Comparison of ENCODE assay signal across 9 mouse cellular contexts in the genomic region with DNA sequence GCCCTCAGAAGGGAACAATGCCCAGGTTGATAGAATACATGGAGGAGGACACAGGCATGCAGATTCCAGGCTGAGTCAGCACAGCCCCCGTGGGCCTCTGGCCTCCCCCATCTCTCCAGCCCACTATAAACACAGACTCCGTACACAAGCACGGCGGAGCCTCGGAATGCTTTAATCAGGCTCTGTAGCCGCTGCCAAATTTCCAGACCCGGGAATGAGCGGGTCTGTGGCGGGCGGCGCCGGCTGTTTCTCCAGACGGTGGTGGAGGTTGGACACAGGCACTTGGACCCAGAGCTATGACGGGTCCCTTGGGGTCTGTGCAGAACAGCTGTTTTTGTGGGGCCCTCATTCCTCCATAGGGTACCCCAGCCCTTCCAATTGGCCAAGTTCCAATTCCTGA. TPM values are rescaled to one million over a fixed set of nuclear protein-coding genes. Genes with fewer than 3 reads are reported as not detected.
DNase-seq lines count a peak whose midpoint lies in the region; ATAC-seq lines count a peak whose summit lies in the region.
"Had no signal": no experiment of that assay in that cellular context is flagged by ENCODE, and none has a peak within 500 bp of the region (broad histone marks: within the 10 kb centered on the region; RNA-seq: fewer than 3 reads in every experiment).

No protein-coding gene starts in this region.

- H3K9ac ChIP-seq in kidney, embryonic 15.5 days: no peak overlapping the region
- no peak overlapping the region for H3K9ac ChIP-seq in heart, embryonic 14.5 days (ENCODE audit: low read length)
- H3K9ac ChIP-seq in hindbrain, embryonic 16.5 days (ENCODE audit: low read depth, low read length): no peak overlapping the region

- H3K4me1 ChIP-seq in kidney, embryonic 15.5 days: peaks cover 47% of the 10 kb centered on the region
- peaks cover 21 to 42% of the 10 kb centered on the region in 2 experiments for H3K4me1 ChIP-seq in heart, embryonic 14.5 days (ENCODE audit: control insufficient read depth in 2 of 2, insufficient read depth in 2 of 2, low read length in 2 of 2)
- peaks cover 20% of the 10 kb centered on the region for H3K4me1 ChIP-seq in hindbrain, embryonic 16.5 days (ENCODE audit: control insufficient read depth, insufficient read depth, low read depth, low read length)

- no peaks in the 10 kb centered on the region for H3K9me3 ChIP-seq in kidney, embryonic 15.5 days (replicated peaks)
- no peaks in the 10 kb centered on the region for H3K9me3 ChIP-seq in heart, embryonic 14.5 days (ENCODE audit: control insufficient read depth, low read length)
- H3K9me3 ChIP-seq in hindbrain, embryonic 16.5 days (ENCODE audit: control insufficient read depth, low read length): no peaks in the 10 kb centered on the region
- H3K9me3 ChIP-seq: G1E had no signal

- no peak for DNase-seq in kidney, adult 18-20 months
- DNase-seq in cerebellum, postnatal 36 days: peak; percentile 48 to 56
- DNase-seq in left cerebral cortex, postnatal 4 days: peak; percentile 59
- peak; percentile 35 for DNase-seq in yolk sac, embryonic 10.5 days (ENCODE audit: low spot score)
- DNase-seq in spleen, postnatal 4 days (ENCODE audit: low spot score in 2 of 2): no peak

- no peaks in the 10 kb centered on the region for H3K27me3 ChIP-seq in kidney, embryonic 15.5 days
- H3K27me3 ChIP-seq in heart, embryonic 14.5 days (ENCODE audit: control insufficient read depth, insufficient read depth, low read length): no peaks in the 10 kb centered on the region
- no peaks in the 10 kb centered on the region for H3K27me3 ChIP-seq in hindbrain, embryonic 16.5 days (replicated peaks; ENCODE audit: control insufficient read depth, insufficient read depth, low read length)

- 41% methylated on average over 14 of the region's 14 CpGs for WGBS in kidney, embryonic 15.5 days
- WGBS in heart, embryonic 14.5 days: 24% methylated on average over 14 of the region's 14 CpGs
- WGBS in hindbrain, embryonic 16.5 days: 49% methylated on average over 14 of the region's 14 CpGs

- 0 out of 2 replicates have a peak, but pooled peaks cover 6% of the 10 kb centered on the region for H3K36me3 ChIP-seq in kidney, embryonic 15.5 days
- H3K36me3 ChIP-seq in heart, embryonic 14.5 days (ENCODE audit: control insufficient read depth, insufficient read depth, low read length): no peaks in the 10 kb centered on the region
- H3K36me3 ChIP-seq in hindbrain, embryonic 16.5 days (ENCODE audit: control insufficient read depth, insufficient read depth, low read length): no peaks in the 10 kb centered on the region

- intact Hi-C loops in left cerebral cortex, postnatal 4 days (cut with DNase I): no loop called here

- H3K4me2 ChIP-seq in kidney, embryonic 15.5 days: no peak overlapping the region
- H3K4me2 ChIP-seq in heart, embryonic 14.5 days (ENCODE audit: low read length): no peak overlapping the region
- no peak overlapping the region for H3K4me2 ChIP-seq in hindbrain, embryonic 16.5 days (ENCODE audit: low read length)

- ATAC-seq in kidney, embryonic 15.5 days (replicated peaks; ENCODE audit: low FRiP score): peak; percentile 34; the same call in 1 of the 2 replicates
- peak; percentile 44; the same call in 1 of the 2 replicates for ATAC-seq in heart, embryonic 14.5 days (ENCODE audit: insufficient number of reproducible peaks, insufficient read depth, low FRiP score, low read depth)
- ATAC-seq in hindbrain, embryonic 16.5 days: no peak

- 0 out of 2 replicates have a peak overlapping the region, but pooled peaks have one; percentile 1 for H3K27ac ChIP-seq in kidney, embryonic 15.5 days
- H3K27ac ChIP-seq in heart, embryonic 14.5 days (replicated peaks in 1 of 2; ENCODE audit: control insufficient read depth in 1 of 2, insufficient read depth in 1 of 2, low read depth in 2 of 2, low read length in 2 of 2): no peak overlapping the region
- no peak overlapping the region for H3K27ac ChIP-seq in hindbrain, embryonic 16.5 days (ENCODE audit: low read depth, low read length)

- H3K4me3 ChIP-seq in kidney, embryonic 15.5 days (replicated peaks): no peak overlapping the region
- no peak overlapping the region for H3K4me3 ChIP-seq in heart, embryonic 14.5 days (ENCODE audit: control insufficient read depth in 1 of 2, insufficient read depth in 1 of 2, low read depth in 1 of 2, low read length in 2 of 2)
- H3K4me3 ChIP-seq in hindbrain, embryonic 16.5 days (ENCODE audit: low read length): no peak overlapping the region

RNA-seq across cellular contexts. Expression of a gene that starts 20.4 kb away (rescaled TPM):
- polyA plus RNA-seq in kidney, embryonic 15.5 days (2015; fragmentation: Nextera tagmentation; extraction: Ambion mirVana): 17.9 and 21.0 TPM in 2 replicates
- polyA plus RNA-seq in heart, embryonic 14.5 days (2014; fragmentation: Nextera tagmentation; extraction: Ambion mirVana): 12.2 and 14.1 TPM in 2 replicates
- 100 to 1,000 TPM; 109 TPM for total RNA-seq in left cerebral cortex, postnatal 4 days (2021)
- 45.9 and 55.1 TPM in 2 replicates for polyA plus RNA-seq in hindbrain, embryonic 16.5 days (2015; fragmentation: Nextera tagmentation; extraction: Ambion mirVana)

RNA-seq across cellular contexts. Expression of a gene that starts 45.6 kb away (rescaled TPM):
- 0.40 and 1.5 TPM in 2 replicates for polyA plus RNA-seq in kidney, embryonic 15.5 days (2015; fragmentation: Nextera tagmentation; extraction: Ambion mirVana)
- 3.0 and 4.6 TPM in 2 replicates for polyA plus RNA-seq in heart, embryonic 14.5 days (2014; fragmentation: Nextera tagmentation; extraction: Ambion mirVana)
- under 1 TPM in 1 of 2 experiments, not detected in 1; 0.20 TPM for total RNA-seq in left cerebral cortex, postnatal 4 days (2021)
- polyA plus RNA-seq in hindbrain, embryonic 16.5 days (2015; fragmentation: Nextera tagmentation; extraction: Ambion mirVana): 0.58 and 2.8 TPM in 2 replicates
- total RNA-seq: G1E had no signal

RNA-seq across cellular contexts. Expression of a gene that starts 57.8 kb away (rescaled TPM):
- polyA plus RNA-seq in kidney, embryonic 15.5 days (2015; fragmentation: Nextera tagmentation; extraction: Ambion mirVana): 20.0 and 23.5 TPM in 2 replicates
- 9.6 and 9.8 TPM in 2 replicates for polyA plus RNA-seq in heart, embryonic 14.5 days (2014; fragmentation: Nextera tagmentation; extraction: Ambion mirVana)
- total RNA-seq in left cerebral cortex, postnatal 4 days (2021): 10 to 100 TPM; 26.3 to 28.7 TPM
- polyA plus RNA-seq in hindbrain, embryonic 16.5 days (2015; fragmentation: Nextera tagmentation; extraction: Ambion mirVana): 36.1 and 37.5 TPM in 2 replicates

Comparison
In these comparisons a context has a peak if more than half of its experiments do, and no peak if none do; other contexts are left out.
1. DNase-seq: peak in cerebellum, postnatal 36 days (2 of 2), left cerebral cortex, postnatal 4 days (single experiment) and yolk sac, embryonic 10.5 days (single experiment); none in kidney, adult 18-20 months (single experiment) and spleen, postnatal 4 days (0 of 2).